Mouse (Mus musculus) C2C12 (cell line): ENCODE results near the gene Rtl4.

Experiments
- CTCF ChIP-seq: IDR thresholded peaks from one replicate; pipeline ENCODE4 v1.5.1; 2011; ENCODE audit not compliant: control insufficient read depth, insufficient read depth, insufficient read length
- MAX ChIP-seq: IDR thresholded peaks from one replicate; pipeline ENCODE4 v1.6.1; 2011; ENCODE audit warnings: mild to moderate bottlenecking, control low read depth
- MYOG ChIP-seq: IDR thresholded peaks from one replicate; pipeline ENCODE4 v1.6.1; 2011; ENCODE audit not compliant: control insufficient read depth, insufficient read length; ENCODE audit errors: extremely low read depth

DNA sequence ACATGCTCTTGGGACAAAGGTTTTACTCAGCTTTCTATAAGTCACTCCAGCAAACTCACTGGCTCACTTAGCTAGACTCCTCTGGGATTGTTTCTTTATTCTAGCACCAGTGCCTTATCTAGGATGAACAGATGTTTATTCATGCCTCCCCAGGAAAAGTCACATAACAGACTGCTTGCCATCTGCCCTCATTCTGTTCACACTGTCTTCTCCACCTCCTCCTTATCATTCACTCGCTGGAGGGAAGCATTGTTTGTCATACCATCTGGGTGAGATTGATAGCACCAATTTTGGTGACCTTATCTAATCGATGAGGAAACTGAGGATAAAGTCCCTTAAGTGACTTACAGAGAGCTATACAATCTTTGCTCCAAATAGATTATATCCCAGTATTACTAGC is 298.3 kb downstream of the Rtl4 start:
- TF ChIP-seq MAX (no peak), CTCF (no peak), MYOG (no peak)
